Mouse (Mus musculus) T-helper 2 cell (primary cell): ENCODE results near the gene Sec61a1.

Experiments used
- in situ Hi-C: fragments of 300-600 bp; cut with MboI, MseI; formaldehyde crosslinking; loops from one replicate; pipeline ENCODE4 v1.15.1; 2025; ENCODE audit warnings: high pct_unique_total_duplicates

Gene Sec61a1

GRCm38 (mm10) chr6:88517701-88518403 lies 853 bp downstream of the Sec61a1 start:
- in situ Hi-C loops, result loop anchor here (5.0 kb wide), 1 partner anchor 51 kb away; the partner anchor contains the start of gene Ruvbl1

DNA sequence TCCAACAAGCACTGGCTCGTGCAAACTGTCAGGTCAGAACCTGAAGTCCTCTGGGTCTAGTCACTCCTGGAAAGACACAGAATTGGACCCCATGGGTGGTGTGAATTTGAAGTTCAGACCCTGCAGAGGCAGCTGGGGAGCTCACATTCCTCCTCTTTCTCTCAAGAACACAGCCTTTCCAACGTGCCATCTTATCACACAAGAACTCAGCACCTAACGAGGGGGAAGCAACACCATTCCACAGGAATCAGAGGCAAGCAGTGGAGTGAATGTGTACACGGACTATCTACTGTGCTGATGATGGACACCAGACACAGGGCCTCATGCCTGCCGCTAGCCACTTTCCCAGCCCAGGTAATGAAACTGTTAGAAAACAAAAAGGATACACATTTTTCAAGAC lies 2.0 kb downstream of the Sec61a1 start:
- in situ Hi-C loops, result loop anchor here (5.0 kb wide), 1 partner anchor 49 kb away; the partner anchor contains the start of gene Ruvbl1

- in situ Hi-C loops, result loop anchor here (5.0 kb wide), 1 partner anchor 49 kb away; the partner anchor contains the start of gene Ruvbl1
Observed at GRCm38 (mm10) chr6:88515971-88516370, 2.7 kb downstream of the Sec61a1 start.

- in situ Hi-C loops, result no loop called here
Observed at GRCm38 (mm10) chr6:88514546-88514945, 4.2 kb downstream of the Sec61a1 start.

DNA sequence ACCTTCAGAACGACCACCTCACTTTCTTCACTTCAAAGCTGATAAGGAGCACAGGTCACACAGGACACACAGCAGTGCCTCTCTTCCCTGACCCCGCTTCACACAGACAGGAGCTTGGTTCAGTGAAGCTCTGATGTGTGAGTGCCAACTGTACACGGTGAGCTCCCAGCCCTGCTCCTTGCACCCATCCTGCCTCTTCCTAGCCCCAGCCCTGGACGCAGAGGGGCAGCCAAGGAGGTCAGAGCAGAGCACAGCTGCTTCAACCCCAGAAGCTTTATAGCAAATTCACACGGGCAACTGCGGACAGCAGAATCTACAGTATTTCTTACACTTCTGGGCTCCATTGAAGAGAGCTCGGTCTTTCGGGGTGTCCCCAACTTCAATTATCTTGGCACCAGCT lies 4.7 kb downstream of the Sec61a1 start:
- in situ Hi-C loops, result no loop called here

DNA sequence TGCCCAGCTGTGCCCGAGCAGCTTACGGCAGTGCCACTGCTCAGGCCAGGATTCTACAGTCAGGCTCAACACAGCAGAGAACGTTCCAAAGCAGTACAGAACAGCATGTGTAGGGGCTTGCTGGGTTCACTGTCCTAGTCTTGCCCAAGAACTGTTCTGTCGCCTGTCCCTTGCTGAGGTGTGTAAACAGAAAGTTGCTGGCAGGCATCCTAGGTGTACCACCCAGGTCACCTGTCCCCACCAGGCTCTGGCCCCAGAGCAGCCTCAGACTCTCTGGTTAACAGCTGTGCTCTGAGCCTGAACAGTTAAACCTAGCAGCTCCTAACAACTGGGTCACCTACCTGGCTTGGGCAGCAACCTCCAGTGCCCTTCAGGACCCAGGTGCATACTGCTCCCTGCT lies 15.7 kb downstream of the Sec61a1 start:
- in situ Hi-C loops, result loop anchor here (5.0 kb wide), 1 partner anchor 316 kb away; no protein-coding TSS in a partner anchor

DNA sequence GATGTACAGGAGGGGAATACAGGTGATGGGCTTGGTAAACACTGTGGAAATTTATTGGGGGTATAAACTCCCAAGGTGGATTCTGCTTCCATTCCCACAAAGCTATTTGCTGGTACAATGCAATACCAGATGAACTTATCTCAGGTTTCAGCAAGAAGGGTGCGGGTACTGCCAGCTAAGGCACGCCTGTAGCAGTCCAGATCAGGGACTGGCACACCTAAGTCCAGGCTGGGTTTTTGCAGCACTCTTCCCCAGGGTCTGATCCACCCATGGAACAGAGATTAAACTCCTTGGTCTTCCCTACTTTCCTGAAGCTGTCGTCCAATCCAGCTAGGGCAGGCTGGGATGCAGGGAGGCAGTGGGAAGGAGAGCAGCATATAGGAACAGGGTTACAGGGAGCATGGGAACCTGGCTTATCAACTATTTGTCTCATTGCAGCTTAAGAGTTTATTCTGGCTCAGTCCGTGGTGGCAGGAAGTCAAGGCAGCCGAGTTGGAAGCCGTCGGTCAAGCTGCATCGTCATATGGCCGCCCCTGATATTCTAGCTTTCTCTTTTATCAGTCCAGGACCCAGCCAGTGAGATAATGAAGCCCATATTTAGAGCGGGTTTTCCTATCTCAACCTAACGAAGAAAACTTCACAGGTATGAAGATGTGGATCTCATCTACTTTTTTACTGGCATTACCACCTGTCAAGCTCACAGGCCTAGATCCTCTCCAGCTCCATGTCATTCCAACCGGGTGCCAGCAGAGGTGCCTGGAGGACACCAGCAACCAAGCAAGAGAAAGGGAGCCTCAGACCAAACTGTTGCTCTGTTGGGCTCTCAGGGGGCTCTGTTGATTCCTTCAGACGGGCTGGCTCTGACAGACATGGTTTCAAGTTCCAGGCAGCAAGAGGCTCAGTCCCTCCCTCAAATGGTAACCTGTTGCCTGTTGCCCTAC lies 16.4 kb downstream of the Sec61a1 start:
- in situ Hi-C loops, result loop anchor here (5.0 kb wide), 1 partner anchor 315 kb away; no protein-coding TSS in a partner anchor

- in situ Hi-C loops, result loop anchor here (5.0 kb wide), 1 partner anchor 313 kb away; no protein-coding TSS in a partner anchor
Observed at GRCm38 (mm10) chr6:88500405-88500767, 18.3 kb downstream of the Sec61a1 start.

DNA sequence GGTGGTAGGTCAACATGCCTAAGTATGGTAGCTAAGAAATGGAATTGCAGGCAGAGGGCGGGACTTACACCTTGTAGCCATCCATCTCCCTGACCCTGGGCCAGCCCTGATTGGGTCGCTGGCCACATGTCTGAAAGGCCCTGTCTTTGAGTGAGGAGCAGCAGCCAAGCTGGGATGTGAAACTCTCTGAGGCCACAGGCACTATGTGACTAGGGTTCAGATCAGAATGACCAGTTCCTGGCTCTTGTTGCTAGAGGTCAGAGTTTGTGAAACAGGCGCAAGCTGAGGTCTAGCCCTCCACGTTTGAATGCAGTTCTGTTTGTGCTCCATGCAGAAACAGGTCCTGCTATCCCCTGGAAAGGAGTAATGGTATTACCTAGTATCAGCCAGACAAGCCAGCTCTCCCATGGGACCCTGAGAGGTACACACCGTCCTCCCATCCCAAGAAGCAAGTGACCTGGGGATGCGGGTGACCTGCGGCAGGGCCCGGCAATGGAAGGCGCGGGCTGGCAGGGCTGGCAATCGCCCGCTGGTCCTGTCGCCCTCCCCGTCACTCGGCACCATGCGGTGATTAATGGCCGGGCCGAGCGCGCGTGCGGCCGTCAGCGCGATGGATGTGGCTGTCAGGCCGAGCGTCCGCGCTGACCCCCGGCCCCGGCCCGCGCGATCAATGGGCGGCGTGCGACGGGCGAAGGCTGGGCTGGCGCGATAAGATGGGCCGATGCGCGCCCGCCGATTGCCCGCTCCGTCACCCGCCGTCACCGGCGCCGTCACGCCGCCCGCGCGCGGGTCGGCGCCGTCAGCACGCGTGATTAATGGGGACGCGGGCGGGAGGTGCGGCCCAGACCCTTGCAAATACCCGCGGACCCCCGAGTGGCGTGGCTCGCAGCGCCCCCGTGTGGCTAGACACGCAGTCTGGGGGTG lies 19.0 kb downstream of the Sec61a1 start:
- in situ Hi-C loops, result loop anchor here (5.0 to 10.0 kb wide), 2 partner anchors 312 to 385 kb away; no protein-coding TSS in a partner anchor

- in situ Hi-C loops, result loop anchor here (5.0 to 10.0 kb wide), 2 partner anchors 36 to 379 kb away; no protein-coding TSS in a partner anchor
Observed at GRCm38 (mm10) chr6:88493712-88494111, 25.0 kb downstream of the Sec61a1 start.

GRCm38 (mm10) chr6:88490629-88491354 lies 27.9 kb downstream of the Sec61a1 start:
- in situ Hi-C loops, result loop anchor here (5.0 to 10.0 kb wide), 2 partner anchors 33 to 376 kb away; no protein-coding TSS in a partner anchor

DNA sequence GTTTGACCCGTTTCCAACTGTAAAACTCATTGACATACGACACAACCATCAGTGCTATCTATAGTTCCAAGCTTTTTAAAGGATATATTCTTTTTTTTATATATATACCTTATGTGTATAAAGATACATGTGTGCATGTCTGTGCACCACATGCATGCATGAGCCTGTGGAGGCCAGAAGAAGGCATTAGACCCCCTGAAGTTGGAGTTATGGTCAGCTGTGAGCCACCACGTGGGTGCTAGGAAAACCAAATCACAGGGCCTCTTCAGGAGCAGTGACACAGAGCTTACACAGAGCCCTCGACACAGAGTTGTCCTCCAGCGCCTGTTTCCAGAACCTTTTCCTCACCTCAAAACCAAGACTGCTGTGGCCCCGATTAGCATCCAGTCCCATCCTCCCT lies 28.9 kb downstream of the Sec61a1 start:
- in situ Hi-C loops, result loop anchor here (5.0 to 10.0 kb wide), 2 partner anchors 33 to 375 kb away; no protein-coding TSS in a partner anchor

DNA sequence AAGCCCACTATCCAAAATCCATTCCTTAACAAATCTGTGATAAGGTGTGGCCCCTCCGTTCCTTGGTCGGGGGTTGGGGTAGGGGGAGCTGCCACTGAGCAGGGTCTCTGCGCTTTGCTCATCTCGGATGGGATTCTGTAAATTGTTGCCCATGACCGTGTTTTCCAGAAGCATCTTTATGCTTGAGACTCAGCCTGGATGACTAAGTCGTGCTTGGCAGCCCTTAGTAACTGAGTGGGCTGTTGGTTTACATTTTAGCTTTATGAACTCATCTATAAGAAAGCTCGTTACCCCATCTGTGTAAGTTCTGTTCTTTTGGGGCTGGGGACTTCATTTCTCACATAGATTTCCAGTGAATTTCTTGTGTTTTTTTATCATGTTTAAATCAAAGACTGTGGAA lies 29.7 kb downstream of the Sec61a1 start:
- in situ Hi-C loops, result no loop called here

DNA sequence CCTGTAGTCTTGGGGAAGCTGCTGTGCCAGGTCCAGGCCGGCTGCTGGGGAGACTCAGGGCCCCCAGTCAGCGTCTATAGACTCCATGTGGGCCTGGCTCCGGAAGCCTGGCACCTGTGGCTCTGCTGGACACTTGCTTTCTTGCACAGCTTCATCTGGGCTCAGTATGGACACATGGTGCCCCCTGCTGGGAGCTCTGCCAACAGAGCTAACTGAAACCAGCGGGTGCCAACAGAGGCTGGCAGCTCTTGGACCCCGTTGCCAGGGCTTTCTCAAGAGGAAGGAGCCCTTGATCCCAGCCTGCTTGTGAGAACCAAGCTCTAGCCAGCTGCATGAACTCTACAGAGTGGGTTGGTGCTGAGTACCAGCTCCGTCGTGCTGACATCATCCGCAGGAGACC lies 31.8 kb downstream of the Sec61a1 start:
- in situ Hi-C loops, result no loop called here

DNA sequence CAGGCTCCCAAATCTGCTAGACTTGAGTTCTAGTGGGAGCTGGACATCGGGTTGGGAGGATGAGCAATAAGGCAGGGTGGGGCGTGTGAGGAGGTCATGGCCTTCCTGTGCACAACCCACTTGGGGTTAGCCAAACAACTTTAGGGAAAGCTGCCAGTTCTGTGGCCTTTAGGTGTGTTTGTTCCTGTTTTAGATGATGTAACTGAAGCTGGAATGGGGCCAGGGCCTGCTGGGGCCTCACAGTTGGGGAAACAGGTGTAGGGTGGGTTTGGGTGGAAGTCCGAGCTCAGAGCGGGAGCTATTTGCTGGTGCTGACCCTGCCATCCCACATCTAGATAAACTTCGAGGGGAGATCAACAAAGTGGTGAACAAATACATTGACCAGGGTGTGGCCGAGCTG lies 33.3 kb downstream of the Sec61a1 start:
- in situ Hi-C loops, result no loop called here

GRCm38 (mm10) chr6:88483913-88484312 lies 34.8 kb downstream of the Sec61a1 start:
- in situ Hi-C loops, result no loop called here

DNA sequence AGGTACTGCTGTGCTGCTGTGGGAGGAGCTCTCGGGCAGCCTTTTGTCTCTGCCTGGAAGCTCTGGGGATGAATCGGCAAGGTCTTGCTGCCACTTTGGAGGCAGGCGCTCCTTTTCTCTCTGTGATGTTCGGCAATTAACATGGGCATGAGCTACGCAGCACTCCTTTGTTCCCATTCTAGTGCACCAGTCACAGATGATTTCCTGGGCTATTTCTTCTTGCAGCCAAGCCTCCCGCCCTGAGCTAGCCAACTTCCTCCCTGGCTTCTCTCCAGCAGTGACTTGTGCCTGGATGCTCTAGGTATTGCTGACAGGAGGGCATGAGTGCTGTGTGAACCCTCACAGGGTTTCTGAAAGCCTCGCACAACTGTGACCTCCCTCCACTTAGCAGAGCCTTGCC lies 35.6 kb downstream of the Sec61a1 start:
- in situ Hi-C loops, result no loop called here

GRCm38 (mm10) chr6:88480421-88480820 lies 38.3 kb downstream of the Sec61a1 start:
- in situ Hi-C loops, result no loop called here

GRCm38 (mm10) chr6:88469878-88470277 lies 48.8 kb downstream of the Sec61a1 start:
- in situ Hi-C loops, result loop anchor here (5.0 to 10.0 kb wide), 2 partner anchors 47 to 795 kb away; partner anchors contain the start of genes Aplf and Sec61a1
